Mouse (Mus musculus): ENCODE results near the gene Tmem40.

DNA sequence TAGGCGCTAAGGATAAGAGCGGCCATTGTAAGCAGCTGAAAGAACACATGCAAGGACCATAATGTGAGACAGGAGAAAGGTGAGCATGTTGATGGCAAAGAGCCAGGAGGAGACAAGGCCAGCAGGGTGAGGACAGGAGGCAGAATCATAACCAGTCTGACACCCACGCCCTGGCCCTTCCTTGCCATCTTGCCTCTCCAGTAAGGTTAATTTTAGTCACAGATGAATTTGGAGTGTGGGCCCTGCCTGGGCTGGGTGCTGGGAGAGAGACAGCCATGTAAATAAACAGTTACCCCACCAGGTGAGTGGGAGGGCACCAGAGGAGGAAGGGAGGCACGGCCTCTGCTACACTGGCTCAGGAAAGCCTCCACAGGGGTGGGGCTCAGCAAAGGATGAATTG lies 81.1 kb downstream of the Tmem40 start:
- no peak for TF ChIP-seq POLR2A (IDR thresholded peaks at IDR 0.05; ENCODE audit: borderline replicate concordance, low read depth, low read length)
- no peak for TF ChIP-seq CTCF (IDR thresholded peaks at IDR 0.05; ENCODE audit: low read depth, low read length)

Measured in bone marrow macrophage, adult 2 months (primary cell).